Mouse (Mus musculus) forebrain, embryonic 13.5 days (tissue): ENCODE results near the gene Syt1. TPM values are rescaled to one million over a fixed set of nuclear protein-coding genes. Genes with fewer than 3 reads are reported as not detected.

Experiments
- ATAC-seq: fragments of 200-750 bp; cut with Nextera tagmentation; 2 replicates; pipeline ENCODE4 v1.8.0; 2017
- H3K27ac ChIP-seq: fragments of 300-500 bp; sonication (generic); 2 replicates; pipeline ENCODE4 v1.5.1; 2015; ENCODE audit warnings: inconsistent platforms, mild to moderate bottlenecking, moderate library complexity
- H3K27me3 ChIP-seq: fragments of 300-500 bp; sonication (generic); 2 replicates; pipeline ENCODE4 v1.6.1; 2015; ENCODE audit warnings: mild to moderate bottlenecking, inconsistent platforms
- H3K36me3 ChIP-seq: fragments of 300-500 bp; sonication (generic); 2 replicates; pipeline ENCODE4 v1.6.1; 2015; ENCODE audit warnings: mild to moderate bottlenecking, inconsistent platforms; ENCODE audit not compliant: poor library complexity, severe bottlenecking
- H3K4me1 ChIP-seq: fragments of 300-500 bp; sonication (generic); 2 replicates; pipeline ENCODE4 v1.6.1; 2015; ENCODE audit warnings: inconsistent platforms
- H3K4me2 ChIP-seq: fragments of 300-500 bp; sonication (generic); 2 replicates; pipeline ENCODE4 v1.6.1; 2015; ENCODE audit warnings: inconsistent platforms, mild to moderate bottlenecking, moderate library complexity
- H3K4me3 ChIP-seq: fragments of 300-500 bp; sonication (generic); 2 replicates; pipeline ENCODE4 v1.5.1; 2015; ENCODE audit warnings: mild to moderate bottlenecking, inconsistent platforms
- H3K9ac ChIP-seq: fragments of 300-500 bp; sonication (generic); 2 replicates; pipeline ENCODE4 v1.6.1; 2015; ENCODE audit warnings: mild to moderate bottlenecking, inconsistent platforms
- H3K9me3 ChIP-seq: fragments of 300-500 bp; sonication (generic); replicated peaks from 2 replicates; pipeline ENCODE4 v1.6.1; 2016; ENCODE audit warnings: inconsistent platforms
- WGBS: fragments of 180-500 bp; shearing (Covaris S2); methylation state at CpG from one replicate; pipeline ENCODE4 v1.1.7; 2015; 5-methylcytosine and 5-hydroxymethylcytosine counted together
- polyA plus RNA-seq: library from polyadenylated mRNA; unstranded; fragments of >200 nt; fragmentation: Nextera tagmentation; extraction: Ambion mirVana; gene quantifications from 2 replicates; pipeline ENCODE4 v1.2.1, GENCODE M21; 2015

Gene Syt1
- polyA plus RNA-seq, 1 experiment from 2014 or later, result 45.9 TPM

GRCm38 (mm10) chr10:108936838-108937430, 73.8 kb downstream of the Syt1 start:
- whole genome bisulfite sequencing, result 72% methylated on average over 10 of the region's 10 CpGs
- no peak overlapping the region for H3K4me3 ChIP-seq
- no peak overlapping the region for H3K4me2 ChIP-seq
- H3K36me3 ChIP-seq, result no peaks in the 10 kb centered on the region
- H3K9ac ChIP-seq, result no peak overlapping the region
- H3K4me1 ChIP-seq, result no peaks in the 10 kb centered on the region; the same call in 1 of the 2 replicates
- H3K9me3 ChIP-seq, result no peaks in the 10 kb centered on the region
- H3K27me3 ChIP-seq, result no peaks in the 10 kb centered on the region
- ATAC-seq, result peak; percentile 59
- H3K27ac ChIP-seq, result no peak overlapping the region

DNA sequence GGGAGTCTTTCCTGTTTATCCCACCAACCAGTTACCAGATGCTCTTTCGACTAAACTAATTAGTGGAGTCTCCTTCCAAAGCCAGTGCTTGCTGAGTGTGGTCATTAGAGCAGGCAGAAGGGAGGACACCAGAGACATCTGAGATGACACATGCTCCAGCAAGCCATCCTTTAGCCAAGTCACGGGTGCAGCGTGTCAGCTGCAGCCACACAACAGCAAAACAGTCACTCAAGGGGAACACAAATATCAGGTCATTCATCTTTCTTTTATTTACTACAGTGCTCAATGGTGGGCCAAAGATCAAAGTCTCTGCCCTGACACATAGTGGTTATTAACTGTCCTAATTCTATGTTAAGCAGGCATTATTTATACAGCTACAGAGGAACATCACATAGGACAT, 80.5 kb downstream of the Syt1 start:
- H3K27me3 ChIP-seq, result no peaks in the 10 kb centered on the region
- no peak overlapping the region for H3K4me3 ChIP-seq
- WGBS, result 86% methylated on average over 3 of the region's 3 CpGs
- no peak overlapping the region for H3K9ac ChIP-seq
- H3K4me2 ChIP-seq, result no peak overlapping the region
- no peaks in the 10 kb centered on the region for H3K9me3 ChIP-seq
- no peak for ATAC-seq
- no peaks in the 10 kb centered on the region for H3K36me3 ChIP-seq
- H3K4me1 ChIP-seq, result no peaks in the 10 kb centered on the region
- H3K27ac ChIP-seq, result no peak overlapping the region

DNA sequence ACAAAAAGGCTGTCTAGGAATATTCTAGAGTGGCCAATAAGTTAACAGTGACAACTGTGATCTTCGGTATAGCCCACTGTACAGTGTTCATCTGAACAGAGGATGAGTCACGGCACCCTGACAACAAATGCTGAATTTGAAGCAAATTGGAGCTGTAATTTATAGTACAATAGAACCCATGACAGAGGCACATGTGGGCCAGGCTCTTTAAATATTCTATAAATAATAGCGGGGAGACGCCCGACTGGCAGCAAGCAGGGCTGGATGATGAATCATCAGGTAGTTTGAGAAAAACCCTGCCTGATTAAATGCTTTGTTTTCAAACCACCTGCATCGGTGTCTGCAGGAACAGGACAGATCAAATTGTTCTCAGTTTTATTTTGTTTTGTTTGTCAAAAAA, 81.1 kb downstream of the Syt1 start:
- no peak for ATAC-seq
- 85% methylated on average over 6 of the region's 6 CpGs for WGBS
- H3K27ac ChIP-seq, result no peak overlapping the region
- no peaks in the 10 kb centered on the region for H3K4me1 ChIP-seq
- H3K36me3 ChIP-seq, result no peaks in the 10 kb centered on the region
- no peak overlapping the region for H3K4me2 ChIP-seq
- no peaks in the 10 kb centered on the region for H3K9me3 ChIP-seq
- no peak overlapping the region for H3K9ac ChIP-seq
- no peak overlapping the region for H3K4me3 ChIP-seq
- no peaks in the 10 kb centered on the region for H3K27me3 ChIP-seq

- WGBS, result 100% methylated on average over 1 of the region's 1 CpGs
- no peak for ATAC-seq
- H3K4me1 ChIP-seq, result no peaks in the 10 kb centered on the region
- H3K36me3 ChIP-seq, result 0 out of 2 replicates have a peak, but pooled peaks cover 3% of the 10 kb centered on the region
- no peak overlapping the region for H3K9ac ChIP-seq
- H3K9me3 ChIP-seq, result no peaks in the 10 kb centered on the region
- no peak overlapping the region for H3K4me3 ChIP-seq
- no peaks in the 10 kb centered on the region for H3K27me3 ChIP-seq
- no peak overlapping the region for H3K27ac ChIP-seq
- H3K4me2 ChIP-seq, result no peak overlapping the region
These were observed 105.5 kb downstream of the Syt1 start for GRCm38 (mm10) chr10:108905264-108905663.

DNA sequence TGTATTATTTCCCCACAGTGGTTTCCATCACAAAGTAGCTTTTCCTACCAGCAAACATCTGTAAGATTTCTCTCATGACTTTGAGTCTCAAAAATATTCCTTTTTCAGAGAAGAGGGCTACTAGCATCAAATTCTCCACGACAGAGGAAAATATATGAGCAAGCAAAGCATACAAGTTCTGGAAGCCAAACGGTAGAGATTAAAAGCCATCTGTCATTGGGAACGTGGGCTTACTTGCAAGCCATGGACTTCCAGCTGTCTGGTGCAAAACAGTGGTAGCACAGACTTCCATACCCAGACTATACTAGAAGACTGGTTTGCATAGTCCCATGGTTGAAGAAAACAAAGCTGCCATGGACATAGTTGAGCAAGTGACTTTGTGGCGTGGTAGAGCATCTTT, 106.4 kb downstream of the Syt1 start:
- Histone ChIP-seq H3K9ac (no peak overlapping the region), H3K36me3 (0 out of 2 replicates have a peak, but pooled peaks cover 3% of the 10 kb centered on the region), H3K4me1 (no peaks in the 10 kb centered on the region), H3K4me3 (no peak overlapping the region), H3K27ac (no peak overlapping the region), H3K4me2 (no peak overlapping the region), H3K9me3 (no peaks in the 10 kb centered on the region), H3K27me3 (no peaks in the 10 kb centered on the region)
- 80% methylated on average over 4 of the region's 4 CpGs for WGBS
- ATAC-seq, result no peak

GRCm38 (mm10) chr10:108896529-108896928, 114.3 kb downstream of the Syt1 start:
- Histone ChIP-seq H3K27me3 (no peaks in the 10 kb centered on the region), H3K27ac (no peak overlapping the region), H3K4me2 (no peak overlapping the region), H3K9ac (no peak overlapping the region), H3K9me3 (no peaks in the 10 kb centered on the region), H3K36me3 (0 out of 2 replicates have a peak, but pooled peaks cover 3% of the 10 kb centered on the region), H3K4me1 (no peaks in the 10 kb centered on the region), H3K4me3 (no peak overlapping the region)
- ATAC-seq, result no peak
- WGBS, result 93% methylated on average over 5 of the region's 5 CpGs

- Histone ChIP-seq H3K4me1 (no peaks in the 10 kb centered on the region), H3K27ac (no peak overlapping the region), H3K4me2 (no peak overlapping the region), H3K9ac (no peak overlapping the region), H3K9me3 (no peaks in the 10 kb centered on the region), H3K36me3 (no peaks in the 10 kb centered on the region), H3K4me3 (no peak overlapping the region), H3K27me3 (no peaks in the 10 kb centered on the region)
- 94% methylated on average over 6 of the region's 6 CpGs for WGBS
- ATAC-seq, result no peak
These were observed 117.5 kb downstream of the Syt1 start for GRCm38 (mm10) chr10:108893288-108893687.

GRCm38 (mm10) chr10:108892441-108892840, 118.3 kb downstream of the Syt1 start:
- no peaks in the 10 kb centered on the region for H3K9me3 ChIP-seq
- no peak overlapping the region for H3K27ac ChIP-seq
- ATAC-seq, result no peak
- H3K4me3 ChIP-seq, result no peak overlapping the region
- WGBS, result 74% methylated on average over 1 of the region's 1 CpGs
- no peaks in the 10 kb centered on the region for H3K4me1 ChIP-seq
- no peaks in the 10 kb centered on the region for H3K36me3 ChIP-seq
- no peaks in the 10 kb centered on the region for H3K27me3 ChIP-seq
- H3K9ac ChIP-seq, result no peak overlapping the region
- H3K4me2 ChIP-seq, result no peak overlapping the region

- H3K4me3 ChIP-seq, result no peak overlapping the region
- WGBS, result 86% methylated on average over 4 of the region's 4 CpGs
- no peaks in the 10 kb centered on the region for H3K36me3 ChIP-seq
- no peaks in the 10 kb centered on the region for H3K4me1 ChIP-seq
- H3K27ac ChIP-seq, result no peak overlapping the region
- H3K9ac ChIP-seq, result no peak overlapping the region
- H3K9me3 ChIP-seq, result no peaks in the 10 kb centered on the region
- no peaks in the 10 kb centered on the region for H3K27me3 ChIP-seq
- no peak overlapping the region for H3K4me2 ChIP-seq
- ATAC-seq, result no peak
These were observed 121.7 kb downstream of the Syt1 start for GRCm38 (mm10) chr10:108889084-108889483.

DNA sequence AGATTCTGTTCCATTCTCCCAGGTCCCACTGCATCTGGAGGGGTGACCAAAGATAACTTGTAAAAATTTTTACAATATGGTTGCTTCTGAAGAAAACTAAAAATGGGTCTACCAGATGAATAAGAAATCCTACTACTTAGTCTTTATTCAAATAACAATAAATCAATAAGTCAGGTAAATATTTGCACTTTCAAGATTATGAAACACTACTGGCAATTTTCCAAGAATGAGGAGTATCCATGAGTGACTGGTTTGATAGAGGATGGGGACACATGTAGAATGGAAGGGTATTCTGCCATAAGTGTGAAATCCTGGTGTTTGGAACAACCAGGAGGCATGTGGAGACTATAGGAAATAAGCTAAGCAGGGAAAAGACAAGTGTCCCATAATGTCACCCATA, 124.0 kb downstream of the Syt1 start:
- no peak overlapping the region for H3K4me3 ChIP-seq
- no peak for ATAC-seq
- no peaks in the 10 kb centered on the region for H3K4me1 ChIP-seq
- H3K9ac ChIP-seq, result no peak overlapping the region
- H3K36me3 ChIP-seq, result no peaks in the 10 kb centered on the region
- no peaks in the 10 kb centered on the region for H3K27me3 ChIP-seq
- H3K4me2 ChIP-seq, result no peak overlapping the region
- no peaks in the 10 kb centered on the region for H3K9me3 ChIP-seq
- H3K27ac ChIP-seq, result no peak overlapping the region

GRCm38 (mm10) chr10:108885769-108886168, 125.0 kb downstream of the Syt1 start:
- Histone ChIP-seq H3K4me2 (no peak overlapping the region), H3K9me3 (no peaks in the 10 kb centered on the region), H3K9ac (no peak overlapping the region), H3K4me1 (no peaks in the 10 kb centered on the region), H3K36me3 (no peaks in the 10 kb centered on the region), H3K27me3 (no peaks in the 10 kb centered on the region), H3K27ac (no peak overlapping the region), H3K4me3 (no peak overlapping the region)
- ATAC-seq, result no peak
- 88% methylated on average over 1 of the region's 1 CpGs for WGBS

GRCm38 (mm10) chr10:108884520-108884919, 126.3 kb downstream of the Syt1 start:
- H3K9ac ChIP-seq, result no peak overlapping the region
- no peak for ATAC-seq
- WGBS, result 54% methylated on average over 1 of the region's 1 CpGs
- no peak overlapping the region for H3K27ac ChIP-seq
- H3K9me3 ChIP-seq, result no peaks in the 10 kb centered on the region
- H3K27me3 ChIP-seq, result no peaks in the 10 kb centered on the region
- no peak overlapping the region for H3K4me2 ChIP-seq
- H3K36me3 ChIP-seq, result no peaks in the 10 kb centered on the region
- H3K4me1 ChIP-seq, result no peaks in the 10 kb centered on the region
- no peak overlapping the region for H3K4me3 ChIP-seq

DNA sequence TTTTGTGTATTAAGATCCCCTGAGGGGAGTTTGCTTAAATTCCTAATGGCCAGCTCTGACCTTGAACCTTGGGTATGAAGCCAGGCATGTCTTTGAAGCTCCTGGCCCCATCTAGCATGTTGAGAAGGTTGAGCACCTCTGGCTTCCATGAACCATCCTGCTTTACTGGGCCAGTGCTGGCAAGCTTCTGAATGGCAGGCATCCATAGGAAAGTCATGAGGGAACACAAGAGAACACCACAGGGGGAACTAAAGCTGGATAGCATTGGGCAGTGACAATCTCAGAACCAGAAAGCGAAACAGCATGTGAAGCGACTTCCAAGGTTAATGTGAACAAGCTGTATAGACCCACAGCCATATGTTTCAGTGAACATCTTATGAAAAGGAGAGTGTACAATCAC, 130.4 kb downstream of the Syt1 start:
- ATAC-seq, result no peak
- H3K9me3 ChIP-seq, result no peaks in the 10 kb centered on the region
- no peaks in the 10 kb centered on the region for H3K36me3 ChIP-seq
- H3K27me3 ChIP-seq, result no peaks in the 10 kb centered on the region
- H3K4me2 ChIP-seq, result no peak overlapping the region
- no peak overlapping the region for H3K27ac ChIP-seq
- no peaks in the 10 kb centered on the region for H3K4me1 ChIP-seq
- 89% methylated on average over 2 of the region's 2 CpGs for WGBS
- H3K9ac ChIP-seq, result no peak overlapping the region
- no peak overlapping the region for H3K4me3 ChIP-seq
